Mouse (Mus musculus): Measurements from ENCODE around the gene Cipc. TPM values are rescaled to one million over a fixed set of nuclear protein-coding genes. Genes with fewer than 3 reads are reported as not detected.

Cipc gene
- polyA plus RNA-seq, 1 experiment: 4.8 TPM

DNA sequence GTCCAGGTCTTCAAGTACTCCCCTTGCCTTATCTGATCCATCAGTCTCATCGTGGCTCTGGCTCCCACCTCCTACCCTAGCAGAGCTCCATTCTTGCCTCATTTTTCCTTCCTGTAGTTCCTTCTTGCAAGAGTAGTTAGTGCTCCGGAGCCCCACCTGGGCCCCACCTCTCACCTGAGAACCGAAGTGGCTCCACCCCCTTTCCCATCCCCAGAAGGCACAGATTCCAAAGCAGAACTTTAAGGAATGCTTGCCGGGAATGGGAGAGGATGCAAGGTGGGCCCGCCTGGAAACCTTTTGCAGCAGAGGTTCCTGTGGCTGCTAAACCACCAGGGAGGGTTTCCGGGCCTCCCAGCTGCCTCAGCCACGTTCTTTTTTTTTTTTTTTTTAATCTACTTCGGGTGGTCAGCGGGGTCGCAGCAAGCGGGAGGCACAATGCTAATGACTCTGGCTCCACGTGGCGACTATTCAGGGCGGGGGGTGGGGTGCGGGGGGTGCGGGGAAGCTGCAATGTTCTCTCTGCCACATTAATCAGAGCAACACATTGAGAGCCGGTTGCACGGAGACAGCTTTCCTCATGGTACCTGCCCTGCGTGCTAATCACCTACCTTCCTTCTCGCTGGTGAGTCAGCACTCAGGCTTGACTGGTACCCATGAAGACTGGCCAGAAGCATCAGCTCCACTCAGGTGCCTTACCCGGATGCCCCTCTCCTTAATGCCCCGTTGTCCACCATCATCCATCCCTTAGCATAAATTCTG lies 34.3 kb upstream of the Cipc start:
- peaks cover 93% of the 10 kb centered on the region for H3K4me1 ChIP-seq
- TF ChIP-seq FLI1 (IDR thresholded peaks at IDR 0.05; ENCODE audit: low read length) (no peak), GATA1 (IDR thresholded peaks at IDR 0.05; ENCODE audit: borderline replicate concordance, low read length) (no peak)
- no peaks in the 10 kb centered on the region for H3K27me3 ChIP-seq (replicated peaks)
- H3K36me3 ChIP-seq (replicated peaks; ENCODE audit: low read length): peaks cover 4% of the 10 kb centered on the region
- H3K9me3 ChIP-seq: no peaks in the 10 kb centered on the region
- peak overlapping the region; percentile 62 for H3K4me3 ChIP-seq (replicated peaks)

GRCm38 (mm10) chr12:86914351-86914750 lies 32.5 kb upstream of the Cipc start:
- H3K27me3 ChIP-seq (replicated peaks): no peaks in the 10 kb centered on the region
- TF ChIP-seq GATA1 (IDR thresholded peaks at IDR 0.05; ENCODE audit: borderline replicate concordance, low read length): no peak
- no peak for TF ChIP-seq FLI1 (IDR thresholded peaks at IDR 0.05; ENCODE audit: low read length)
- H3K4me1 ChIP-seq: peaks cover 99% of the 10 kb centered on the region
- peaks cover 4% of the 10 kb centered on the region for H3K36me3 ChIP-seq (replicated peaks; ENCODE audit: low read length)
- H3K4me3 ChIP-seq (replicated peaks): peak overlapping the region; percentile 84
- H3K9me3 ChIP-seq: no peaks in the 10 kb centered on the region

- Histone ChIP-seq H3K9me3 (no peaks in the 10 kb centered on the region), H3K27me3 (replicated peaks) (no peaks in the 10 kb centered on the region), H3K4me3 (replicated peaks) (peak overlapping the region; percentile 84), H3K4me1 (peaks cover 97% of the 10 kb centered on the region), H3K36me3 (replicated peaks; ENCODE audit: low read length) (peaks cover 4% of the 10 kb centered on the region)
- TF ChIP-seq GATA1 (IDR thresholded peaks at IDR 0.05; ENCODE audit: borderline replicate concordance, low read length) (no peak), FLI1 (IDR thresholded peaks at IDR 0.05; ENCODE audit: low read length) (no peak)
Measured at GRCm38 (mm10) chr12:86914756-86915155, 32.1 kb upstream of the Cipc start.

DNA sequence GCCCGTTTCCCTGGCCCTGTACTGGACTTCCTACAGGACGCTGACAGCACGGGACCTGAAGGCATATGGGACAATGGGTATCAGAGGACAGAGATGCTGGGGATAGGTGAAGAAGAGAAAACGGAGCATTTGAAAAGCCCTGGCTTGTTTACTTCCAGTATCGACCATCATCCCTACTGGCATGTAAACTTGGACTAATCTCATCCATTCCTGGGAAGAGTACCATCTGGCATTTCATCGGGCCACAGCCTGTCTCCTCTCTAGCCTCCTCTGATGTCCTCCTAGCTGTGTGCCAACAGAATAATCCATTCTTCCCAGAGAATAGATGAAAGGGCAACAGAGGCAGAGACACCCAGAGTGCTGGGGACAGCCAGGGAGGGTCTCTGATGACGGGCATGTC lies 31.2 kb upstream of the Cipc start:
- H3K4me1 ChIP-seq: peaks cover 89% of the 10 kb centered on the region
- H3K36me3 ChIP-seq (replicated peaks; ENCODE audit: low read length): peaks cover 4% of the 10 kb centered on the region
- TF ChIP-seq FLI1 (IDR thresholded peaks at IDR 0.05; ENCODE audit: low read length) (no peak), GATA1 (IDR thresholded peaks at IDR 0.05; ENCODE audit: borderline replicate concordance, low read length) (no peak)
- no peaks in the 10 kb centered on the region for H3K27me3 ChIP-seq (replicated peaks)
- peak overlapping the region; percentile 53 for H3K4me3 ChIP-seq (replicated peaks)
- no peaks in the 10 kb centered on the region for H3K9me3 ChIP-seq

DNA sequence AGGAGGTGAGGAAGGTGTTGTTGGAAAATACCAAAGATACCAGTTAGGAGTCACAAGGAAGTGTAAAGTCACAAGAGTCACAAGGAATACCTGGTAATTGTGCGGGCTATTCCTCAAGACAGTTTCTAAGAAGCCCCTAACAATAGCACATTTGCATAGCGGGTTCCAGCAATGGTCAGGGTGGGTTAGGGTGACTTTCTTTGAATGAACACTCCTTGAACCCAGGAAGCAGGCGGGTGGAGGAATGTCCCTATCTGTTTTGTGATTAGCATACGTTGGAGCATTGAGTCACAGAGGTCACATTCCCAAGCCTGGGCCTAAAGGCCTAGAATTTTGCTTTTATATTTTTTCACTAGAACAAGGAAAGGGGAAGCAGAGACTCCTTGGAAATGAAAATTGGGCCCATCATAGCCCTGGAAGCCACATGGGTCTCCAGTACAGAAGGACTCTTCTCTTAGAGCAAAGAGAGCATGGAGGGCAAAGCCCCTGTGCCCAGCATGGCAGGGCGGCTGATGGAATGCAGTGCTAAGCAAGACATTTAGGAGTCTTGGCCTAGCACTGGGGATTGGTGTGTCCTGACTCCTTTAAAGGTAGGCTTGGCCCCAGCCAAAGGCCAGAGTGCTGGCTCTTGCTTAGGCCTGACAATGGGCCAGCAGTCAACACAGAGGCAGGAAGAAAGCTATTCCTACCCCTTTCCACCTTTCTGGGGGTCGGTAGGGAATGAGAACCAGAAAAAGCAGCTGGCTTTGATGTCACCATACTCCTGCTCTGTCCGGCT lies 29.9 kb upstream of the Cipc start:
- TF ChIP-seq GATA1 (IDR thresholded peaks at IDR 0.05; ENCODE audit: borderline replicate concordance, low read length) (no peak), FLI1 (IDR thresholded peaks at IDR 0.05; ENCODE audit: low read length) (no peak)
- Histone ChIP-seq H3K4me3 (replicated peaks) (no peak overlapping the region), H3K9me3 (no peaks in the 10 kb centered on the region), H3K27me3 (replicated peaks) (no peaks in the 10 kb centered on the region), H3K36me3 (replicated peaks; ENCODE audit: low read length) (peaks cover 4% of the 10 kb centered on the region), H3K4me1 (peaks cover 76% of the 10 kb centered on the region)

DNA sequence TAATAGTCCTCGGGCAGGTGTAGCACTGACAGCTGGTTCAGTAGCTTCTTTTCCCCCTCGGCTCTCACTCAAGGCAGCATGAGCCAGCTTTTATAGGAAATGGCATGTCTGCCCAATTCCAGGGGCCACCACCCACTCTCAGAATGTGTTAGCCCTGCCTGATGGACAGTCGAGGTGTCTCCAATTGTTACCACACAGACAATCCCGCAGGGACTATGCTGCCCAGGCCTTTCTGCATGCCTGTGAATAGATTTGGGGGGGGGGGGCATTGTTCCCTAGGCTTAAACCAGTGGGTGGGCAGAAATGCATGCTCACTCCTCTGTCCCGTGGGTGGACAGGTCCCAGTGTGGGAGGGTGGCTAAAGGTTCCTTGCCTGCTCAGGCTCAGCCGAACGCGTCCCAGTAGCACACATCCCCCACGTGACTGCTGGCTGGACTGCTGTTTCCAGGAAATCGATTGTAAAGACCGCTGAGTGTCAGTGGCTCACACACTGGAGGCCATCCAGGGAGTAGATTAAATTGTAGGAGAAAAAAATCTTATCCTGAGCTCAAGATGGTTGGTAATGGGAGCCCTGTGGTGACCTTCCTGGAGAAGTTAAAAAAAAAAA lies 28.4 kb upstream of the Cipc start:
- no peak for TF ChIP-seq GATA1 (IDR thresholded peaks at IDR 0.05; ENCODE audit: borderline replicate concordance, low read length)
- TF ChIP-seq FLI1 (IDR thresholded peaks at IDR 0.05; ENCODE audit: low read length): no peak
- Histone ChIP-seq H3K36me3 (replicated peaks; ENCODE audit: low read length) (peaks cover 4% of the 10 kb centered on the region), H3K4me1 (peaks cover 65% of the 10 kb centered on the region), H3K4me3 (replicated peaks) (peak overlapping the region; percentile 65), H3K9me3 (no peaks in the 10 kb centered on the region), H3K27me3 (replicated peaks) (no peaks in the 10 kb centered on the region)

DNA sequence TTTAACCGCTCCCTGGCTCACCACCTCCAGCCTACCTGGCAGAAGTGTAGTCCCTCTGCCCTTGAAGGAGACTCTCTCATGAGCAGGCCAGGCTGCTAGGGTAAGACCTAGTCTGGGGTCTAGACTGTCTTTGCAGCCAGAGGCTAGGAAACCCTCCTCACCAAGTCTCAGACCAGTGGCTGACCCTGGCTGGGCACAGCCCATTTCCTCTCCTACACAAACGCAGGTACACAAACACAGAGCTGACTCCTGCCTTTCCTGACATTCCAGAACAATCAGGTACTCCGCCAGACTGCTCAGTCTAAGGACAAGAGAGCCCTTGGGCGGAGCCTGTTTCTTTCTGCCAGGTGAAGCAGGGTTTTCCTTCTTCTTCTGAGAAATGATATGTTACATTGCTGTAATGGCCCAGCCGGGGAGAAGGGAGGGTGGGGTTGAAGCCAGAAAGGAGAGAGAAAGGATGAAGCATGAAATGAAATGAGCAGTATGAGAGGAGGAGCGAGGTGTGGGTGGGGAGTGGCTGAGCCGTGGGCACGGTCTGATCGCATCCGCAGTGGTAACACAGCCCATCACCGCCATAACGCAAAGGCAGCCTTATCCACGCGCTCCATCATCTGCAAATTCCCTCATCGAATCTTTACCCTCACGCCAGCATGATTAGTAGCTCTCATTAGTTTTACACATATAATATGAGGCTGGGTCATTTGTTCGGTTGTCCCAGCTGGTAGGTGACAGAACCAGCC lies 27.7 kb upstream of the Cipc start:
- peaks cover 65% of the 10 kb centered on the region for H3K4me1 ChIP-seq
- no peaks in the 10 kb centered on the region for H3K9me3 ChIP-seq
- peaks cover 4% of the 10 kb centered on the region for H3K36me3 ChIP-seq (replicated peaks; ENCODE audit: low read length)
- TF ChIP-seq GATA1 (IDR thresholded peaks at IDR 0.05; ENCODE audit: borderline replicate concordance, low read length): no peak
- no peak overlapping the region for H3K4me3 ChIP-seq (replicated peaks)
- H3K27me3 ChIP-seq (replicated peaks): no peaks in the 10 kb centered on the region

DNA sequence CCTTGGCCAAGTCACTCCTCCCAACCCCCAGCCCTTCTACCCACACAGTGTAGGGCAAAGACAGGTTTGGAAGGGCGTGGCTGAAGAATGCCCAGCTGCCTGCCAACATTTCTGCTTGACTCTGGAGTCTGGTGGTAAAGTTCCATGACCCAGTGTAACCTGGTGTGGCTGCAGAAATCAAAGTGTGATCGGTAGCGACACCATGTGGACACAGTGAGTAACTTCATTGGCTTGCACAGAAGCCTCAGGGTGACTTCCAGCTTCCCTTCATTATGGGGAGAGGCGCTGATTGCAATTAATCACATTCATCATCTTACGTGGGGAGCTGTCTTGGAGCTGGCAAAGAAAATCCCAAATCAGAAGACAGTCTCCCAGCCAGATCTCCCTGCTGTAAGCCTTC lies 23.0 kb upstream of the Cipc start:
- no peak for TF ChIP-seq FLI1 (IDR thresholded peaks at IDR 0.05; ENCODE audit: low read length)
- TF ChIP-seq GATA1 (IDR thresholded peaks at IDR 0.05; ENCODE audit: borderline replicate concordance, low read length): no peak
- H3K9me3 ChIP-seq: peaks cover 11% of the 10 kb centered on the region
- H3K27me3 ChIP-seq (replicated peaks): no peaks in the 10 kb centered on the region
- H3K36me3 ChIP-seq (replicated peaks; ENCODE audit: low read length): peaks cover 6% of the 10 kb centered on the region
- peaks cover 37% of the 10 kb centered on the region for H3K4me1 ChIP-seq
- H3K4me3 ChIP-seq (replicated peaks): no peak overlapping the region

- Histone ChIP-seq H3K4me1 (peaks cover 51% of the 10 kb centered on the region), H3K9me3 (peaks cover 26% of the 10 kb centered on the region), H3K36me3 (replicated peaks; ENCODE audit: low read length) (peaks cover 6% of the 10 kb centered on the region), H3K27me3 (replicated peaks) (no peaks in the 10 kb centered on the region), H3K4me3 (replicated peaks) (no peak overlapping the region)
- no peak for TF ChIP-seq GATA1 (IDR thresholded peaks at IDR 0.05; ENCODE audit: borderline replicate concordance, low read length)
- no peak for TF ChIP-seq FLI1 (IDR thresholded peaks at IDR 0.05; ENCODE audit: low read length)
Measured at GRCm38 (mm10) chr12:86930934-86931729, 15.7 kb upstream of the Cipc start.

Data from megakaryocyte, embryonic 14.5 days (primary cell).